Mouse (Mus musculus): ENCODE data around the gene Rph3al.

DNA sequence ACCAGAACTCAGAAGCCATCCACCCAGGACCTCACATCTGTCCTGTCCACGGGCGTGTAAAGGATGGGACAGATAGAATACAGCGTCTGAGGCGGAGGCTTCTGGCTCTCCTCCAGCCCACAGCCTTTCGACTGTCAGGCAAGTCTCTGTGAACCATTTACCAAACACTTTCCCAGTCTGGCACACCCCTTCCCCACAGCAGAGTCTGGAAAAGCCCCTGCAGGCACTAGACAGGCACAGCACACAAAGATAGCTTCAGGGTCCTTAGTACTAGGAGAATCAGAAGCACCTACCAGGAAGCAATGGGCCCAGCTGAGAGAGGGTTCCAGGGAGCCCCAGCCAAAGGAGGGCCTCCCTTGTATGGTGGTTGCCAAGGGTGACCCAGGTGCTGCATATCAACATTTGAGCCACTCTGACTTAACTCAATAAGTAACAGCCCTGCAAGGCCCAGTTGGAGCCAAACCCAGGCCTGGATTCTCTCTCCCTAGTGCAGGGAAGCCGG, 808 bp downstream of the Rph3al start:
- TF ChIP-seq CTCF (IDR thresholded peaks at IDR 0.05; ENCODE audit: insufficient read depth, low read depth, low read length) (no peak), POLR2A (IDR thresholded peaks at IDR 0.05; ENCODE audit: insufficient read depth, low read depth, low read length) (no peak)
